Mouse (Mus musculus): ENCODE data around the gene Chga. TPM values are rescaled to one million over a fixed set of nuclear protein-coding genes. Genes with fewer than 3 reads are reported as not detected.

Gene Chga
- polyA plus RNA-seq (2016; fragmentation: Nextera tagmentation; extraction: Ambion mirVana), result 14.5 and 23.7 TPM in 2 replicates

- Histone ChIP-seq H3K36me3 (no peaks in the 10 kb centered on the region), H3K4me3 (peak within 1 kb of the TSS; percentile 65), H3K4me1 (peaks cover 30% of the 10 kb centered on the region), H3K9me3 (replicated peaks) (no peaks in the 10 kb centered on the region), H3K27ac (replicated peaks) (peak within 1 kb of the TSS; percentile 68), H3K27me3 (ENCODE audit: low read depth, poor library complexity, severe bottlenecking) (peaks cover 16% of the 10 kb centered on the region)
- WGBS, result 3% methylated on average over 48 of the region's 48 CpGs
- peak; percentile 86 for DNase-seq (ENCODE audit: low spot score)
Observed at GRCm38 (mm10) chr12:102554721-102555516, at the start of gene Chga. Gene Chga, plus strand, starts transcription at chr12:102554969.

- H3K4me1 ChIP-seq, result no peaks in the 10 kb centered on the region
- H3K36me3 ChIP-seq, result no peaks in the 10 kb centered on the region
- WGBS, result 77% methylated on average over 9 of the region's 9 CpGs
- no peak overlapping the region for H3K4me3 ChIP-seq
- no peak for DNase-seq (ENCODE audit: low spot score)
- no peaks in the 10 kb centered on the region for H3K27me3 ChIP-seq (ENCODE audit: low read depth, poor library complexity, severe bottlenecking)
- no peak overlapping the region for H3K27ac ChIP-seq (replicated peaks)
- no peaks in the 10 kb centered on the region for H3K9me3 ChIP-seq (replicated peaks)
Observed at GRCm38 (mm10) chr12:102505131-102505713, 49.5 kb upstream of the Chga start.

- Histone ChIP-seq H3K4me3 (no peak overlapping the region), H3K4me1 (no peaks in the 10 kb centered on the region), H3K9me3 (replicated peaks) (no peaks in the 10 kb centered on the region), H3K27ac (replicated peaks) (no peak overlapping the region), H3K36me3 (no peaks in the 10 kb centered on the region), H3K27me3 (ENCODE audit: low read depth, poor library complexity, severe bottlenecking) (no peaks in the 10 kb centered on the region)
- WGBS, result 92% methylated on average over 7 of the region's 7 CpGs
- no peak for DNase-seq (ENCODE audit: low spot score)
Observed at GRCm38 (mm10) chr12:102505949-102506348, 48.8 kb upstream of the Chga start.

GRCm38 (mm10) chr12:102511363-102511762 lies 43.4 kb upstream of the Chga start:
- Histone ChIP-seq H3K4me1 (0 out of 2 replicates have a peak, but pooled peaks cover 5% of the 10 kb centered on the region), H3K36me3 (no peaks in the 10 kb centered on the region), H3K9me3 (replicated peaks) (no peaks in the 10 kb centered on the region), H3K27ac (replicated peaks) (no peak overlapping the region), H3K4me3 (no peak overlapping the region), H3K27me3 (ENCODE audit: low read depth, poor library complexity, severe bottlenecking) (no peaks in the 10 kb centered on the region)
- WGBS, result 47% methylated on average over 3 of the region's 3 CpGs
- DNase-seq (ENCODE audit: low spot score), result no peak

GRCm38 (mm10) chr12:102514151-102514550 lies 40.6 kb upstream of the Chga start:
- H3K4me1 ChIP-seq, result 0 out of 2 replicates have a peak, but pooled peaks cover 5% of the 10 kb centered on the region
- no peaks in the 10 kb centered on the region for H3K27me3 ChIP-seq (ENCODE audit: low read depth, poor library complexity, severe bottlenecking)
- no peaks in the 10 kb centered on the region for H3K9me3 ChIP-seq (replicated peaks)
- no peak overlapping the region for H3K27ac ChIP-seq (replicated peaks)
- 65% methylated on average over 6 of the region's 6 CpGs for WGBS
- no peaks in the 10 kb centered on the region for H3K36me3 ChIP-seq
- DNase-seq (ENCODE audit: low spot score), result no peak
- no peak overlapping the region for H3K4me3 ChIP-seq

GRCm38 (mm10) chr12:102514751-102515150 lies 40.0 kb upstream of the Chga start:
- DNase-seq (ENCODE audit: low spot score), result no peak
- 0 out of 2 replicates have a peak, but pooled peaks cover 5% of the 10 kb centered on the region for H3K4me1 ChIP-seq
- H3K27me3 ChIP-seq (ENCODE audit: low read depth, poor library complexity, severe bottlenecking), result no peaks in the 10 kb centered on the region
- H3K9me3 ChIP-seq (replicated peaks), result no peaks in the 10 kb centered on the region
- H3K36me3 ChIP-seq, result no peaks in the 10 kb centered on the region
- WGBS, result 83% methylated on average over 6 of the region's 6 CpGs
- H3K4me3 ChIP-seq, result no peak overlapping the region
- H3K27ac ChIP-seq (replicated peaks), result no peak overlapping the region

- Histone ChIP-seq H3K27ac (replicated peaks) (no peak overlapping the region), H3K27me3 (ENCODE audit: low read depth, poor library complexity, severe bottlenecking) (no peaks in the 10 kb centered on the region), H3K9me3 (replicated peaks) (no peaks in the 10 kb centered on the region), H3K4me3 (no peak overlapping the region), H3K36me3 (no peaks in the 10 kb centered on the region), H3K4me1 (0 out of 2 replicates have a peak, but pooled peaks cover 5% of the 10 kb centered on the region)
- WGBS, result 91% methylated on average over 4 of the region's 4 CpGs
- DNase-seq (ENCODE audit: low spot score), result no peak
Observed at GRCm38 (mm10) chr12:102516151-102516550, 38.6 kb upstream of the Chga start.

GRCm38 (mm10) chr12:102517647-102518046 lies 37.1 kb upstream of the Chga start:
- DNase-seq (ENCODE audit: low spot score), result no peak
- 88% methylated on average over 13 of the region's 13 CpGs for WGBS
- Histone ChIP-seq H3K4me3 (no peak overlapping the region), H3K9me3 (replicated peaks) (no peaks in the 10 kb centered on the region), H3K27ac (replicated peaks) (no peak overlapping the region), H3K4me1 (peaks cover 9% of the 10 kb centered on the region), H3K27me3 (ENCODE audit: low read depth, poor library complexity, severe bottlenecking) (no peaks in the 10 kb centered on the region), H3K36me3 (no peaks in the 10 kb centered on the region)

- Histone ChIP-seq H3K27me3 (ENCODE audit: low read depth, poor library complexity, severe bottlenecking) (no peaks in the 10 kb centered on the region), H3K9me3 (replicated peaks) (no peaks in the 10 kb centered on the region), H3K36me3 (no peaks in the 10 kb centered on the region), H3K4me1 (peaks cover 6% of the 10 kb centered on the region), H3K27ac (replicated peaks) (no peak overlapping the region), H3K4me3 (no peak overlapping the region)
- DNase-seq (ENCODE audit: low spot score), result no peak
- WGBS, result 90% methylated on average over 12 of the region's 12 CpGs
Observed at GRCm38 (mm10) chr12:102519929-102520720, 34.6 kb upstream of the Chga start.

GRCm38 (mm10) chr12:102521777-102522319 lies 32.9 kb upstream of the Chga start:
- no peak overlapping the region for H3K4me3 ChIP-seq

GRCm38 (mm10) chr12:102524216-102524615 lies 30.6 kb upstream of the Chga start:
- DNase-seq (ENCODE audit: low spot score), result no peak
- H3K4me3 ChIP-seq, result no peak overlapping the region
- no peaks in the 10 kb centered on the region for H3K27me3 ChIP-seq (ENCODE audit: low read depth, poor library complexity, severe bottlenecking)
- H3K4me1 ChIP-seq, result peaks cover 6% of the 10 kb centered on the region
- 72% methylated on average over 3 of the region's 3 CpGs for WGBS
- no peak overlapping the region for H3K27ac ChIP-seq (replicated peaks)
- no peaks in the 10 kb centered on the region for H3K9me3 ChIP-seq (replicated peaks)
- no peaks in the 10 kb centered on the region for H3K36me3 ChIP-seq

More at GRCm38 (mm10) chr12:102521777-102522319, 32.9 kb upstream of the Chga start:
- Histone ChIP-seq H3K27ac (replicated peaks) (no peak overlapping the region), H3K4me1 (peaks cover 6% of the 10 kb centered on the region), H3K36me3 (no peaks in the 10 kb centered on the region), H3K27me3 (ENCODE audit: low read depth, poor library complexity, severe bottlenecking) (no peaks in the 10 kb centered on the region), H3K9me3 (replicated peaks) (no peaks in the 10 kb centered on the region)
- 61% methylated on average over 13 of the region's 13 CpGs for WGBS
- DNase-seq (ENCODE audit: low spot score), result no peak

DNA sequence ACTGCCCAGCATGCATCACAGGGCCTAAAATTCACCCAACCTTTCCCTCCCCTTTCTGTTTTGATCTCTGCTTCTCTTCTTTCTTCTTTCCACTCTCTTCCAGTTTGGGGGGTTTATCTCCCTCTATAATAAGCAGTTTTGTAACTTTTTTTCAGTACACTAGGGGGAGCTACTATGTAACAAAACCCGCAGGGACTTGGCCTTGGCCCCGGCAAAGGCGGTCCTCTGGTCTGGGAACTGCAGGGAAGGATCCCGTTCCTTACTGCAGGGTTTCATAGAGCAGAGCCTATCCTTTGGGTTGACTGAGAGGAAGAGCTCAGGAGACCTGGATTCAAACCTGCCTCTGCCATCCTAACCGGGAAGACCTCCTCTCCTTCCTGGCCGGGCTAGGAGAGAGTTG lies 30.0 kb upstream of the Chga start:
- Histone ChIP-seq H3K27ac (replicated peaks) (no peak overlapping the region), H3K9me3 (replicated peaks) (no peaks in the 10 kb centered on the region), H3K4me1 (peaks cover 6% of the 10 kb centered on the region), H3K27me3 (ENCODE audit: low read depth, poor library complexity, severe bottlenecking) (no peaks in the 10 kb centered on the region), H3K36me3 (no peaks in the 10 kb centered on the region), H3K4me3 (no peak overlapping the region)
- peak; percentile 28 for DNase-seq (ENCODE audit: low spot score)
- 24% methylated on average over 6 of the region's 6 CpGs for WGBS

Data from midbrain, embryonic 10.5 days (tissue).